Mouse (Mus musculus) adipose tissue, adult 10 weeks (tissue): ENCODE results near the gene Lamc2. TPM values are rescaled to one million over a fixed set of nuclear protein-coding genes. Genes with fewer than 3 reads are reported as not detected.

Experiments
- polyA plus RNA-seq: library from polyadenylated mRNA; stranded (reverse); fragments of 350-450 nt; fragmentation: Illumina TruSeq; extraction: RNeasy Lipid Tissue Mini Kit (QIAGEN cat#74804); gene quantifications from one replicate; pipeline ENCODE4 v1.2.3, GENCODE M21; 2014; ENCODE audit warnings: low read depth, low replicate concordance

The Lamc2 gene
- polyA plus RNA-seq = 14.5 TPM

DNA sequence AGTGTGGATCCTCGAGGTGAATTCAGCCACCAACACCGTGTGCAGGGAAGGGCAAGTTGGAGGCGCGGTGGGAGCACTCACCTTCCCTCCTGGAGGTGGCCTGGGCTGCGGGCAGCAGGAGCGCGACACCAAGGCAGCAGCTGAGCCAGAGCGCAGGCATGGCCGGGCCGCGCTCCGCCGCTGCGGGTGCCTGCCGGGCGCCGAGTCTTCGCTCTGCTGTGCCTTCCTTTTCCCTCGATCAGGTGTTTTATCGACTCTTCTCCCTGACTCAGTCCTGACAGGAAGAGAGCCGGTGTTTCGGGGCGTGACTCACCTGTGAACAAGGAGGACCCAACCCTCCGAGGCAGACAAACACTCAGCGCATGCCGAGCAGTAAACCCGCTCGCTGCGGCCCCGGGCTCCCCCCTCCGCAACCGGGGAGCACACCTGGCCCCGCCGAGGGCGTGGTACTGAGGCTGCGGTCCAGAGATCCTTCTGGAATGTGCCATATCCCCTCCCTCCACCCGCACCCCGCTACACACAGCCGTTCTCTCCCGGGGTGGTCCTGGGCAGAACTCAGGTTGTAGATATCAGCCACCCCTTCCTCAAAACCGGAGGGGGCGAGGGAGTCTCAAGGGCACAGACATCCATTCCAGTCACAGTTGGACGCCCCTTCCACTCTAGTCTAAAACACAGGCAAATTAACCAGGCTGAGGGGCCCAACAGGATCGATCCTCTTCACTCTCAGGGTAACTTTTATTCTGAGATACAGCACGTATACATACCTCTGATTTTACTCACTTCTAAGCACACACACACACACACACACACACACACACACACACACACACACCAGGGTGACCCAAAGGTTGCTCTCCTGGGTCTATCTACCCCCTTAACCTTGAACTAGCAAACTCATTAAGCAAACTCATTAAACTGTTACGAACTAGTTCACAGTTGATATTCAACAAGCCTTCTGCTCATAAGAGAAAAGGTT lies at the start of gene Lamc2:
Gene Lamc2, minus strand, starts transcription at position 620 of the 976 bp plus-strand sequence.

Other genes starting within 250 kb of the Lamc2 start
- 1.2 TPM for gene Nmnat2, start 231.5 kb downstream of the Lamc2 start, polyA plus RNA-seq
- 84.0 TPM for gene Lamc1, start 146.3 kb upstream of the Lamc2 start, polyA plus RNA-seq
- 4.0 TPM for gene Shcbp1l, start 238.7 kb upstream of the Lamc2 start, polyA plus RNA-seq